Mouse (Mus musculus): ENCODE measurements at regions not wholly inside any gene's neighbourhood (a gene's known extent, or its start where the extent isn't known, plus 50 kb on each side); places are given as distances from the start of the nearest gene placed in this dataset.

DNA sequence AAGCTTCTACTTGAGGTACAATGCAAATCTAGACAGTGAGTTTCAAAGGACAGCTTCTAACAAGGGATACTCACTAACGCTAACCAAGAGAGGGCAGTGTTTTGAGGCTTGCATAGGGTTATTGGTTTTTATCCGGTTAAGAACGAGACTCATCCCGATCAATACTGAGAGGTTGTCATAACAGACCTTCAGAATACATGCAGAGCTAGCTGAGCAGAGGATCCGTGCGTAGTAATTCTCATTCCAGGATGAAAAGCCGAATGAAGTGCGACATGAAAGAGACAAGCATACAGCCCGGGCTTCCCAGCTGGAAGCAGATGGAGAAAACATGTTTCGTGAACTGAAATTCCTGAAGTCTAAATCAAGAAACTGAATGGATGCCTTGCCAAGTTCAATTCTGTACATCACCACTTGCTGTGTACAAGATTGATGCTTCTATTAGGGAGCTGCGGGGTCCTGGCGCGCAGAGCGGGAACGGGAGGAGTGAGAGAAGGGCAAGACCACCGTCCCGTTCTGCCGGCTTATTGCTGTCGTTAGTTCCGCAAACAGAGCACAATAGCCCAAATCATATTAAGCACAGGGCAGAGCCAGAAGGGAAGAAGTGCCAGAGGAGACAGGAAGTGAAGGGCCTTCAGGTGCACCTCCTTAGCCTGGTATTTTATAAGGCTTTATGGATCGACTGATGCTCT, 65.4 kb upstream of the Tes start:
- DNase-seq, result no peak

DNA sequence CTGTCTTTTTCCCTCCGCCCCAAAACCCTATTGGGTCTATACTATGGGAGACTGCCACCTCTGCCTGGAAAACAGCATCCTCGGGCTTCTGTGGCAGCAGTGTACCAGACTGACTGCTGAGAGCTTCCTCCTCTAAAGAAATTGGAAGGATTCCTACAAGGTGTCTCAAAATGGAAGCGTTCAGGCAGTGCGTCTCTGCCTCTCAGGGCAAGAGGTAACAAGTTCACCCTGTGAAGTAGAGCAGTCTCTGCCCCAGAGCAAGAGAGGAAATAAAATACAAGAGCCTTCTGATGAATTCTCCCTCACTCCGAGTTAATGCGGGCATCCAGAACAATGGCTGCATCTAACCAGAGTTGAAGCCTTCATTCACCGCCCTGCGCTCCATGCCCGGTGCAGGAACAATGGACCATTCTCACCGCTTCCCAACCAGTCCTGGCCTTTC, 69.4 kb upstream of the Tes start:
- DNase-seq, result no peak

DNA sequence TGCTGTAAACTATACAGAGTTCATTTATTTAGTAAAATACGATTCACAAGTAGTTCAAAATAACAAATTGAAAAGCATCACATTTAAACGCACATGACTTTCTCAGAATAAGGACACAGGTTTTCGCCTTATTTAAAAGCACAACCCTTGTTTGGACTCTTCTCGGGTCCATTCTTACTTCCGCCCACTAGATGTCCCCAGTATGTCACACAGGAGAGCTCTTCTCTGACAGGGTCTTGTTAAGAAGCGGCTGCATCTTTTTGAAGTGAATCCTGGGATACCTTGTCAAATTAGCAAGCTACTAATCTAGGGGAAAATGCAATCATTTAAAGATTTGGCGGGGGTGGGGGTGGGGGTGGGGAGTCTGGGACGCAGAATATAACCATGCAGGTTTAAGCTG, 70.2 kb upstream of the Tes start:
- DNase-seq, result no peak

DNA sequence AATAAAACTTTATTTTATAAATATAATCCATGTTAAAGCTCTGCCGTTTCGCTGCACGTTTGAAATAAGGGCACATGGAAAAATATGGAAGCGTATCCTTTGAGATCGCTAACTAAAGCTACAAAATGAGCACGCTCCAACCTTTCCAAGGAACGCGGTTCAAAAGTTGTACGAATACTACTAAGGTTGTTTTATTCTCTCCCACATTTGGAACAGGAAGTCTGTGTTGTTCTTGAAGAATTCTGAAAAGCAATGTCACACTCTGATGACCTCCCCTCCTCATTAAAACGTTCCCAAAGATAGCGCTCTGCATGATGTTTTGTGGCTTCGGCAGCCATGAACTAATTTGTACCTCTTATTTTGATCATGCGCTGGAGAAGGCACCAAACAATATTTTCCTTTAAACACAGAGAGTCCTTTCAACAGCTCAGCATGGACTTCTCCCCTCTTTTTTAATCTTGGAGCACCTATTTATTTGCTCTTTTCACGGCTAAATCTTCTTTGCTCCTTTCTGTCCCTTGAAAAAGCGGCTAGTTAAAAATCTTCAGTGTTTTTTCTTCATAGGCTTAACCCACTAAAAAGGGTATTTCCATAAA, 72.9 kb upstream of the Tes start:
- DNase-seq, result no peak

DNA sequence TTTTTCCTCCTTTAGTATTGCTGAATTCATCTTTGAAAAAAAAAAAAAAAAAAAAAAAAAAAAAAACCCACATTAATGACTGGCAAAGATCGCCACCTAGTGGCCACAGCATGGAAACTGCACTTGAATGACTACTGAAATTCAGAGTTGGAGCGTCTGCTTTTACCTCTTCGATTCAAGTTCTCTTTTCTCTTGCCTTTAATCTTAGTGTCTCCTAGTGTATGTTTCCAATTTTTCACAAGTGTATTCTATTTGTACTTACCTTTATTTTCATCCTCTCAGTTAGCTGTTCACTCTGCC, 79.9 kb upstream of the Tfec start:
- DNase-seq, result peak in 1 of 2 experiments; percentile 4

DNA sequence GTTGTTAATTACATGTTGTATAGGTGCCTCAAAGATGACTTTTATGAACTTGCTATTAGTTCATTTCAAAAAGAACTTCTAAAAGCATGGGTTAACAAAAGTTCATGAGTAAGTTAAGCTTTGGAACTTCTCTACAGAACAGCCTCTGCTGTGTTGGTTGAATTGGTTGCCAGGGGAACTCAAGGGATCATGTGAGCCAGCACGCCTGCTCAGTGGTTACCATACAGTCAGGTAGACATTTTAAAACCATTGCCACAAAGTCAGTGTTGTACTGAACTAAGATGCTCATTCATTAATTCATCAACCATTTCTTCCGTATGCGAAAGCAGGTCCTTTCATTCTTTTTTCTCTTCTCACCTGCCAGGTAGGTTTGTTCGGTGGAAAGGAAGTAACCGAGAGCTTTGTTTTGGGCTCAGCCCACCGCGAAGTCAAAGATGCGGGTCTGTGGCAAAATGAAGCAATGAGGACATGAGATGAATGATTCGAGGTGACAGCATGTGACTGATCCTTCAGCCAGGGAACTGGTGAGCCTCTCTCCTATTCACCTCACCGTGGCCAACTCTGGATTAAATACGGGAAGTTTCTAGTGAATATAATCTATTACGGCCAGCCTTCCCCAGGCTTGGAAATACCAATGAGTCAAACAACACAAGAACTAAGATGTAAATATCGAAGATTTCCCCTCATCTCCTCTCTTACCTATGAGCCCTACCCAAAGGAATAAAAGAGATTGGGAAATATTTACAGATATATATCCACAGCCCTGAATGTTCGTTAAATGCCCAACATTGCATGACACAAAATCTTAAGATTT, 79.4 kb upstream of the Tfec start:
- no peak for DNase-seq

DNA sequence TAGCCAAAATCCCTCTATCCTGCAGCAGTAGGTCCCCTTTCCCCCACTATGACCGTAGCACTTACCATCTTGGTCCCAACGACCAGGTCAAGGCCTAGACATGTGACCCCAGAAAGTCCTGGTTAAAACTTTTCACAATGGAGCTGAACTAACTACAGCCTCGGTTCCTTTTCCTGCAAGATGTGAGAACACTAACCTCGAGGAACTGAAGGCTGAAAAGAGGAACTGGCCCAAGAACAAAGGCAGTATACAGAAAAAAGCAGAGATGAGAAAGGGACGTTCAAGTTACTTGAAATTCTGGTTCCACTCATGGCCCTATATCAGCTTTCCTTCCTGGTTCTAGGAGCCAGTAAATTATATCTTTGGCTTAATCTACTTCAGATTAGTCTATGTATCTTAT, 67.4 kb upstream of the Tfec start:
- no peak for DNase-seq

DNA sequence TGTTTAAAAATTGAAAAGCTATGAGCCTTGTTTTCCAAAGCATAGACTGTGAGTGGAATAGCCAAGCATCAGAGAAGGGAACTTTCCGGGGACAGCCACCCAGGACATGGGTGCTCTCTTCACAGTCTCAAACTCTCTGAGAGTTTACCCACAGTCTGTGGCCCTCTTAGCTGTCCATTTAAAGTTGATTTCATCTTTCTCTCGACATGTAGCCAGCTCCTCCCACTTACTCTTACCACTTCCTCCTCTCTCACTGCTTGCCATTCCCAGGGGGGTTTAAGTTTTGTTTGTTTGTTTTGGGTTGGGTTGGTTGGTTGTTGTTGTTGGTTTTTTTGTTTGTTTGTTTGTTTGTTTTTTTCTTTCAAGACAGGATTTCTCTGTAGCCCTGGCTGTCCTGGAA, 66.1 kb upstream of the Tfec start:
- DNase-seq, result no peak

DNA sequence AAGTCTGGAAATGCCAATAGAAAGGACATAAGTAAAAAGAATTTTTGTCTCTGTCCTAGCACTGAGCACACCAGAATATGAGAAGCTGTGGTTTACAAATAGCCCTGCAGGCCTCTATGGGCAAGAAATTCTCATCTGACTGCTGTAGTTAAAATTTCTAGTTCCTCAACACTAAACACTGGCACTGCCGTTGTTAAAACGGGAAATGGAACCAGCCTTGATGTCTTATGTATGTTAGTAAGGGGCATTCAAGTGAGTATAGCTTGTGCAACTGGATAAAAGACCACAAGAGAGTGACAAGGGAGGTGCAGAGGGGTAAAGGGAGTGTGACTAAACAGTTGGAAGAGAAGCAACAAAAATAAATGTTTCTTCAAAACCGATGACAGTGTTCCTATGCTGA, 65.7 kb upstream of the Tfec start:
- DNase-seq, result no peak

DNA sequence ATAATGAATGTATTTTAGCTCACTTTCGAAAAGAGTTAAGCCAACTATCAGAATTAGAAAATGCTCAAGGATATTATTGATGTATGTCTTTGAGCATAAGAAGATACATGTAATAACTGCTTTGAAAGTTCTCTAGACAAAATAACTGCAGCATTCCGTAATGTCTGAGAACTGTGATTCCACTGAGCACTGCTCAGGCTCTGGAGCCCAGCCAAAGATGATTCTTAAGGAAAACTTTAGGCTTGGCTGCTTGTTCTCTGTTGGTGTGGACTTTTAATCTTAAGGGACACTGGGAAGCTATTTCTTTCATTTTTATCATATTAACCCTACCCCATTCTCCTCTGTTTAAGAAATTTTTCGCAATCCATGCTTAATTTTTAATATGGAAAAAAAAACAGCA, 59.9 kb upstream of the Tfec start:
- no peak for DNase-seq

DNA sequence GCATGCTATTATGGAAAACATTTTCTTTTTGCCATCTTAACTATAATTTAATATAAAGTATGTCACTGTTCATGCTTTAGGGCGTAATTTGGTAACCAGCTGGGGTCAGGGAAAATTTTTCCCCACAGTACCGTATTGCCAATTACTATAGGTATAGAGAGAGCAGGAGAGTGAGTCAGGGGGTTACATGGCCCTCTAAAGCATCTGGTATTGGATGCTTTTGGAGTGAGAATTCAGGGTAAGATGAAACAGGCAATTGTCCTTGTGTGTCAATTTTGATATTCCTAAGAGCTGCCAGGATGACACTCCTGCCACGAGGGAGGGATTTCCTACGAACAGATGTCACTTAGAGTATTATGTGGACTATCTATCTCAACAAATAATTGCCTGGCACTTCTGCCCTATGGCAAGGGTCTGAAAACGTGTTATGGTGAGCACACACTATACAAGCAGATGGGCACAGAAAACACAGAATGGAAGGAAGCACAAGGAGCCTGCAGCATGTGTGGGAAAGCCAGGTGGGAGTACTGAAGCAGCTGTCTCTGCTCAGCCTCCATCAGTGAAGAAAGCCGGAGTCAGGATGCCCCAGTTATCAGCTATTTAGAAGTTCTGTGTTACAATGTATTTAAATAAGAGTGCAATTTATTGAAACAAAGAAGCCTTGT, 58.7 kb upstream of the Tfec start:
- no peak for DNase-seq

Measured in thymus, postnatal 36 days (tissue).